Mouse (Mus musculus) intestine, embryonic 16.5 days (tissue): ENCODE data around the gene Cacna2d1. TPM values are rescaled to one million over a fixed set of nuclear protein-coding genes. Genes with fewer than 3 reads are reported as not detected.

Source experiments
- ATAC-seq: fragments of 200-750 bp; cut with Nextera tagmentation; 2 replicates; pipeline ENCODE4 v1.8.0; 2017; ENCODE audit warnings: moderate TSS enrichment, moderate library complexity
- H3K27ac ChIP-seq: fragments of 300-500 bp; sonication (generic); 2 replicates; pipeline ENCODE4 v1.5.1; 2014; ENCODE audit warnings: mild to moderate bottlenecking, low read length
- H3K27me3 ChIP-seq: fragments of 300-500 bp; sonication (generic); replicated peaks from 2 replicates; pipeline ENCODE4 v1.6.1; 2014; ENCODE audit warnings: low read length, control low read depth, mixed read lengths; ENCODE audit not compliant: control insufficient read depth, insufficient read depth
- H3K36me3 ChIP-seq: fragments of 300-500 bp; sonication (generic); 2 replicates; pipeline ENCODE4 v1.6.1; 2014; ENCODE audit warnings: low read length, control low read depth; ENCODE audit not compliant: control insufficient read depth, insufficient read depth
- H3K4me1 ChIP-seq: fragments of 300-500 bp; sonication (generic); 2 replicates; pipeline ENCODE4 v1.6.1; 2014; ENCODE audit warnings: low read length, control low read depth, mixed read lengths; ENCODE audit not compliant: control insufficient read depth, insufficient read depth
- H3K4me2 ChIP-seq: fragments of 300-500 bp; sonication (generic); 2 replicates; pipeline ENCODE4 v1.6.1; 2014; ENCODE audit warnings: low read depth, low read length, control low read depth
- H3K4me3 ChIP-seq: fragments of 300-500 bp; sonication (generic); 2 replicates; pipeline ENCODE4 v1.5.1; 2014; ENCODE audit warnings: mild to moderate bottlenecking, low read length
- H3K9ac ChIP-seq: fragments of 300-500 bp; sonication (generic); 2 replicates; pipeline ENCODE4 v1.6.1; 2014; ENCODE audit warnings: low read depth, low read length
- H3K9me3 ChIP-seq: fragments of 300-500 bp; sonication (generic); 2 replicates; pipeline ENCODE4 v1.6.1; 2016; ENCODE audit warnings: low read length, control low read depth; ENCODE audit not compliant: control insufficient read depth
- WGBS: fragments of 180-500 bp; shearing (Covaris S2); extraction: QIAGEN DNeasy Blood & Tissue Kit; methylation state at CpG from one replicate; pipeline ENCODE4 v1.1.7; 2014; 5-methylcytosine and 5-hydroxymethylcytosine counted together
- polyA plus RNA-seq: library from polyadenylated mRNA; unstranded; fragments of >200 nt; fragmentation: Nextera tagmentation; extraction: Ambion mirVana; gene quantifications from 2 replicates; pipeline ENCODE4 v1.2.1, GENCODE M21; 2015

The Cacna2d1 gene
- polyA plus RNA-seq, 1 experiment from 2014 or later: 8.9 TPM

- H3K9me3 ChIP-seq: no peaks in the 10 kb centered on the region
- H3K4me2 ChIP-seq: no peak overlapping the region
- no peaks in the 10 kb centered on the region for H3K36me3 ChIP-seq
- H3K4me1 ChIP-seq: no peaks in the 10 kb centered on the region
- H3K9ac ChIP-seq: no peak overlapping the region
- H3K4me3 ChIP-seq: no peak overlapping the region
- WGBS: 50% methylated on average over 2 of the region's 2 CpGs
- H3K27me3 ChIP-seq: no peaks in the 10 kb centered on the region
- ATAC-seq: no peak
- H3K27ac ChIP-seq: no peak overlapping the region
These were observed 265.3 kb downstream of the Cacna2d1 start for GRCm38 (mm10) chr5:16199816-16200215.

- Histone ChIP-seq H3K27ac (no peak overlapping the region), H3K9ac (no peak overlapping the region), H3K27me3 (no peaks in the 10 kb centered on the region), H3K4me3 (no peak overlapping the region), H3K4me1 (no peaks in the 10 kb centered on the region), H3K36me3 (no peaks in the 10 kb centered on the region), H3K9me3 (no peaks in the 10 kb centered on the region), H3K4me2 (no peak overlapping the region)
- ATAC-seq: no peak
- 81% methylated on average over 4 of the region's 4 CpGs for WGBS
These were observed 287.5 kb downstream of the Cacna2d1 start for GRCm38 (mm10) chr5:16221960-16222359.

GRCm38 (mm10) chr5:16225359-16225758 lies 290.9 kb downstream of the Cacna2d1 start:
- Histone ChIP-seq H3K27ac (no peak overlapping the region), H3K36me3 (no peaks in the 10 kb centered on the region), H3K9me3 (no peaks in the 10 kb centered on the region), H3K4me1 (no peaks in the 10 kb centered on the region), H3K9ac (no peak overlapping the region), H3K27me3 (no peaks in the 10 kb centered on the region), H3K4me2 (no peak overlapping the region), H3K4me3 (no peak overlapping the region)
- 78% methylated on average over 2 of the region's 2 CpGs for WGBS
- no peak for ATAC-seq

- no peaks in the 10 kb centered on the region for H3K4me1 ChIP-seq
- no peak overlapping the region for H3K4me2 ChIP-seq
- H3K9me3 ChIP-seq: no peaks in the 10 kb centered on the region
- H3K27ac ChIP-seq: no peak overlapping the region
- 71% methylated on average over 3 of the region's 3 CpGs for WGBS
- H3K27me3 ChIP-seq: no peaks in the 10 kb centered on the region
- ATAC-seq: no peak
- no peak overlapping the region for H3K4me3 ChIP-seq
- no peak overlapping the region for H3K9ac ChIP-seq
- H3K36me3 ChIP-seq: no peaks in the 10 kb centered on the region
These were observed 294.9 kb downstream of the Cacna2d1 start for GRCm38 (mm10) chr5:16229384-16229783.

GRCm38 (mm10) chr5:16231477-16231876 lies 297.0 kb downstream of the Cacna2d1 start:
- Histone ChIP-seq H3K27ac (no peak overlapping the region), H3K9ac (no peak overlapping the region), H3K27me3 (no peaks in the 10 kb centered on the region), H3K4me1 (no peaks in the 10 kb centered on the region), H3K4me3 (no peak overlapping the region), H3K4me2 (no peak overlapping the region), H3K9me3 (no peaks in the 10 kb centered on the region), H3K36me3 (no peaks in the 10 kb centered on the region)
- ATAC-seq: no peak
- WGBS: 81% methylated on average over 9 of the region's 9 CpGs

- H3K4me2 ChIP-seq: no peak overlapping the region
- no peak for ATAC-seq
- H3K27me3 ChIP-seq: no peaks in the 10 kb centered on the region
- H3K4me1 ChIP-seq: 0 out of 2 replicates have a peak, but pooled peaks cover 3% of the 10 kb centered on the region
- H3K27ac ChIP-seq: no peak overlapping the region
- no peak overlapping the region for H3K9ac ChIP-seq
- H3K36me3 ChIP-seq: no peaks in the 10 kb centered on the region
- no peaks in the 10 kb centered on the region for H3K9me3 ChIP-seq
- no peak overlapping the region for H3K4me3 ChIP-seq
- WGBS: 59% methylated on average over 6 of the region's 6 CpGs
These were observed 300.4 kb downstream of the Cacna2d1 start for GRCm38 (mm10) chr5:16234891-16235290.

- H3K4me1 ChIP-seq: 0 out of 2 replicates have a peak, but pooled peaks cover 3% of the 10 kb centered on the region
- WGBS: 85% methylated on average over 2 of the region's 2 CpGs
- H3K36me3 ChIP-seq: no peaks in the 10 kb centered on the region
- no peak overlapping the region for H3K4me3 ChIP-seq
- no peak overlapping the region for H3K4me2 ChIP-seq
- no peaks in the 10 kb centered on the region for H3K9me3 ChIP-seq
- H3K27ac ChIP-seq: no peak overlapping the region
- no peak overlapping the region for H3K9ac ChIP-seq
- no peak for ATAC-seq
- H3K27me3 ChIP-seq: no peaks in the 10 kb centered on the region
These were observed 301.4 kb downstream of the Cacna2d1 start for GRCm38 (mm10) chr5:16235864-16236263.

- no peak for ATAC-seq
- H3K27me3 ChIP-seq: no peaks in the 10 kb centered on the region
- no peak overlapping the region for H3K27ac ChIP-seq
- no peak overlapping the region for H3K4me3 ChIP-seq
- H3K9ac ChIP-seq: no peak overlapping the region
- 0 out of 2 replicates have a peak, but pooled peaks cover 3% of the 10 kb centered on the region for H3K4me1 ChIP-seq
- WGBS: 85% methylated on average over 4 of the region's 4 CpGs
- no peak overlapping the region for H3K4me2 ChIP-seq
- no peaks in the 10 kb centered on the region for H3K36me3 ChIP-seq
- H3K9me3 ChIP-seq: no peaks in the 10 kb centered on the region
These were observed 302.1 kb downstream of the Cacna2d1 start for GRCm38 (mm10) chr5:16236608-16237007.

GRCm38 (mm10) chr5:16237972-16238371 lies 303.5 kb downstream of the Cacna2d1 start:
- Histone ChIP-seq H3K9me3 (no peaks in the 10 kb centered on the region), H3K9ac (no peak overlapping the region), H3K36me3 (no peaks in the 10 kb centered on the region), H3K4me2 (no peak overlapping the region), H3K4me3 (no peak overlapping the region), H3K4me1 (0 out of 2 replicates have a peak, but pooled peaks cover 3% of the 10 kb centered on the region), H3K27ac (no peak overlapping the region), H3K27me3 (no peaks in the 10 kb centered on the region)
- ATAC-seq: no peak
- 57% methylated on average over 5 of the region's 5 CpGs for WGBS

- Histone ChIP-seq H3K9me3 (no peaks in the 10 kb centered on the region), H3K4me3 (no peak overlapping the region), H3K36me3 (no peaks in the 10 kb centered on the region), H3K4me1 (0 out of 2 replicates have a peak, but pooled peaks cover 3% of the 10 kb centered on the region), H3K27me3 (no peaks in the 10 kb centered on the region), H3K9ac (no peak overlapping the region), H3K4me2 (no peak overlapping the region), H3K27ac (no peak overlapping the region)
- 81% methylated on average over 3 of the region's 3 CpGs for WGBS
- no peak for ATAC-seq
These were observed 305.8 kb downstream of the Cacna2d1 start for GRCm38 (mm10) chr5:16240255-16240654.
